ENCODE assay signal across 13 mouse cellular contexts in the genomic region with DNA sequence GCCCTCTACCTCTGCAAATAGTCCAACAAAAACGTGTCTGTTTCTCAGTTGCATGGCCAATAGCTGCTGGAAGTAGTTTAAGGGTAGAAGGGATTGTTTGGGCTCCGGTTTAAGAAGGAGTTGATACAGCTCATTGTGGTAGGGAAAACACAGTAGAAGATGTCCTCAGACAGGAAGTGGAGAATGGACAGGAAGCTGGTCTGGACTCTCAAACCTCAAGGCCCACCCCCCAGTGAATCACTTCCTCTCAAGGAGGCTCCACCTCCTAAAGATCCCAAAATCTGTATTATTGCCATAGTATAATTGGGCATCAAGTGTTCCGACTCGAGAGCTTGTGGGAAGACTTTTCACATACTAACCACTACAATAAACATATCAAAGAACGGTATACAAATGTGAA.
"Had no signal": no experiment of that assay in that cellular context is flagged by ENCODE, and none has a peak within 500 bp of the region (broad histone marks: within the 10 kb centered on the region; RNA-seq: fewer than 3 reads in every experiment).

No protein-coding gene starts in this region.

- DNase-seq: liver, postnatal 0 days; lung, adult 2 months; lung, postnatal 14 days; lung, postnatal 36 days; midbrain, embryonic 14.5 days; right cerebral cortex, postnatal 25 days; right cerebral cortex, postnatal 4 days; spleen, adult 18-20 months; thymus, adult 18-20 months; thymus, postnatal 14 days; thymus, postnatal 36 days had no signal

- ATAC-seq: liver, postnatal 0 days; lung, postnatal 0 days; midbrain, embryonic 16.5 days had no signal
